ENCODE assay signal across 8 mouse cellular contexts in the genomic region with DNA sequence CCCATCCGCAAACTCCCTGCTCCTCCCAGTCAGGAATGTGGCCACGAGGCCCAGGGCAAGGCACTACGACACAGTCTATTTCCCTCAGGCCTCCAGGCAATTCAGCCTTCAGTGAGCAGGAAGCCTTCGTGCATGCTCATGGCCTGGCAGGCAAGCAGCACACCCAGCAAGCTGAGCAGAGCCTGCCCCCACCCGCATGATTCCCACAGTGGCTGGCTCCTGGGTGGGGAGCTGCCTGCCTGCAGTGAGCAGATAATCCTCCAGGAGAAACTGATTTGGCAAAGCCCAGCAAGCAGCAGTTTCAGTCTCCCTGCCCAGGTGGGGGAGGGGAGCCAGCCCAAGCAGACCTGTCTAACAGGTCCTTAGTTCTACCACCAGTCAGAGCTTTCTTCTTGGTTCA. TPM values are rescaled to one million over a fixed set of nuclear protein-coding genes. Genes with fewer than 3 reads are reported as not detected.
A peak's percentile ranks its signal among the peaks of the same experiment; 100 is the strongest.
DNase-seq lines count a peak whose midpoint lies in the region; ATAC-seq and TF ChIP-seq lines count a peak whose summit lies in the region.

No protein-coding gene starts in this region.

- peaks cover 43% of the 10 kb centered on the region for H3K4me1 ChIP-seq in cortical plate, adult 2 months (ENCODE audit: control insufficient read depth, insufficient read depth, low read length)
- peaks cover 43% of the 10 kb centered on the region for H3K4me1 ChIP-seq in heart, adult 2 months (ENCODE audit: control insufficient read depth, insufficient read depth, low read length)
- peaks cover 28% of the 10 kb centered on the region for H3K4me1 ChIP-seq in lung, embryonic 14.5 days (ENCODE audit: insufficient read depth)

- no peaks in the 10 kb centered on the region for H3K27me3 ChIP-seq in heart, adult 2 months (ENCODE audit: control insufficient read depth, insufficient read depth, low read length)
- H3K27me3 ChIP-seq in lung, embryonic 14.5 days (ENCODE audit: insufficient read depth, low read length) = no peaks in the 10 kb centered on the region

- peak; percentile 73; the same call in 1 of the 2 replicates for ATAC-seq in lung, embryonic 14.5 days (ENCODE audit: insufficient read depth)
- no peak for ATAC-seq in inflammation-experienced regulatory T-cells, adult 6 months

- peak overlapping the region; percentile 15; the same call in 1 of the 2 replicates for H3K9ac ChIP-seq in heart, adult 2 months (ENCODE audit: low read depth, low read length)
- H3K9ac ChIP-seq in lung, embryonic 14.5 days = peak overlapping the region; percentile 27; the same call in 1 of the 2 replicates

- TF ChIP-seq POLR2A in cortical plate, adult 2 months (IDR thresholded peaks at IDR 0.05; ENCODE audit: extremely low read depth, insufficient read depth, low read length) = no peak
- TF ChIP-seq POLR2A in heart, adult 2 months (IDR thresholded peaks at IDR 0.05; ENCODE audit: insufficient read depth, low read depth, low read length) = no peak

- intact Hi-C loops in heart, adult 2 months (cut with DNase I) = no loop called here

- no peaks in the 10 kb centered on the region for H3K9me3 ChIP-seq in lung, embryonic 14.5 days (ENCODE audit: low read depth, low read length)

- TF ChIP-seq CTCF in cortical plate, adult 2 months (IDR thresholded peaks at IDR 0.05; ENCODE audit: extremely low read depth, insufficient read depth, low read length) = no peak
- peak; percentile 32 for TF ChIP-seq CTCF in heart, adult 2 months (IDR thresholded peaks at IDR 0.05)
- TF ChIP-seq CTCF in lung, embryonic 14.5 days (IDR thresholded peaks at IDR 0.05; ENCODE audit: low read depth) = peak; percentile 11; the same call in 1 of the 2 replicates

- peaks cover 3% of the 10 kb centered on the region; the same call in 1 of the 2 replicates for H3K79me2 ChIP-seq in heart, adult 2 months (replicated peaks; ENCODE audit: control insufficient read depth, insufficient read depth, low read length)

- whole genome bisulfite sequencing in heart, adult 2 months = 12% methylated on average over 5 of the region's 5 CpGs
- WGBS in lung, embryonic 14.5 days = 18% methylated on average over 5 of the region's 5 CpGs

- peak overlapping the region; percentile 43 for H3K27ac ChIP-seq in cortical plate, adult 2 months (ENCODE audit: insufficient read depth, low read length)
- H3K27ac ChIP-seq in heart, adult 2 months = peak overlapping the region; percentile 72
- peak overlapping the region; percentile 89 for H3K27ac ChIP-seq in lung, embryonic 14.5 days (ENCODE audit: low read depth)

- H3K4me3 ChIP-seq in cortical plate, adult 2 months (ENCODE audit: insufficient read depth, low read length) = no peak overlapping the region
- no peak overlapping the region for H3K4me3 ChIP-seq in heart, adult 2 months
- H3K4me3 ChIP-seq in lung, embryonic 14.5 days (ENCODE audit: low read depth, low read length) = no peak overlapping the region

- H3K36me3 ChIP-seq in heart, adult 2 months (ENCODE audit: control insufficient read depth, insufficient read depth, low read length) = peaks cover 12% of the 10 kb centered on the region; the same call in 1 of the 2 replicates
- H3K36me3 ChIP-seq in lung, embryonic 14.5 days (ENCODE audit: insufficient read depth) = no peaks in the 10 kb centered on the region

- no peak for TF ChIP-seq EP300 in heart, adult 2 months (IDR thresholded peaks at IDR 0.05; ENCODE audit: insufficient read depth, low read depth, low read length)

- peak overlapping the region; percentile 39 for H3K4me2 ChIP-seq in lung, embryonic 14.5 days

- peak; percentile 41 for DNase-seq in spleen, adult 12 weeks (ENCODE audit: low spot score)
- no peak for DNase-seq in spleen, adult 18-20 months
- peak; percentile 57 to 64 for DNase-seq in heart, adult 2 months
- peak; percentile 79 for DNase-seq in kidney, adult 9 months
- peak; percentile 75 for DNase-seq in lung, embryonic 14.5 days
- DNase-seq in right cerebral cortex, postnatal 14 days = peak; percentile 44

RNA-seq across cellular contexts. Expression of gene Mark2, which starts 31.0 kb away (rescaled TPM):
- 102 and 103 TPM in 2 replicates for polyA plus RNA-seq in cortical plate, adult 2 months (2012; rRNA removed)
- total RNA-seq in heart, adult 2 months (2021) = 10 to 100 TPM; 46.2 to 53.8 TPM
- 53.1 and 56.7 TPM in 2 replicates for polyA plus RNA-seq in heart, adult 2 months (2012; rRNA removed)
- 49.2 and 57.8 TPM in 2 replicates for polyA plus RNA-seq in lung, embryonic 14.5 days (2014; fragmentation: Nextera tagmentation; extraction: Ambion mirVana)
- polyA plus RNA-seq in inflammation-experienced regulatory T-cells, adult 6 months (2017; shearing (Covaris generic)) = 10 to 100 TPM; 50.5 to 69.5 (median 57.4) TPM

RNA-seq across cellular contexts. Expression of gene Rcor2, which starts 43.6 kb away (rescaled TPM):
- polyA plus RNA-seq in cortical plate, adult 2 months (2012; rRNA removed) = 18.9 and 21.8 TPM in 2 replicates
- 1 to 10 TPM; 5.7 to 7.6 TPM for total RNA-seq in heart, adult 2 months (2021)
- polyA plus RNA-seq in heart, adult 2 months (2012; rRNA removed) = 11.6 and 12.7 TPM in 2 replicates
- 6.0 and 7.9 TPM in 2 replicates for polyA plus RNA-seq in lung, embryonic 14.5 days (2014; fragmentation: Nextera tagmentation; extraction: Ambion mirVana)
- not detected for polyA plus RNA-seq in inflammation-experienced regulatory T-cells, adult 6 months (2017; shearing (Covaris generic))

Comparison
In these comparisons a context has a peak if more than half of its experiments do, and no peak if none do; other contexts are left out.
1. DNase-seq: peak in spleen, adult 12 weeks (single experiment), heart, adult 2 months (2 of 2), kidney, adult 9 months (single experiment), lung, embryonic 14.5 days (single experiment) and right cerebral cortex, postnatal 14 days (single experiment); none in spleen, adult 18-20 months (0 of 2).
2. Peak in every context shown above with its lines, with median percentiles within 50 percentile points of each other: H3K27ac ChIP-seq.